Mouse (Mus musculus): ENCODE data around the gene Tlx2. TPM values are rescaled to one million over a fixed set of nuclear protein-coding genes. Genes with fewer than 3 reads are reported as not detected.

The Tlx2 gene
- total RNA-seq, 2 experiments from 2014 or later = 7.5 to 8.9 TPM

GRCm38 (mm10) chr6:83092416-83093127 lies 22.5 kb upstream of the Tlx2 start:
- DNase-seq = peak; percentile 59 to 75

GRCm38 (mm10) chr6:83087926-83088260 lies 17.8 kb upstream of the Tlx2 start:
- DNase-seq = no peak

GRCm38 (mm10) chr6:83087205-83087925 lies 17.3 kb upstream of the Tlx2 start:
- peak; percentile 73 to 78 for DNase-seq

GRCm38 (mm10) chr6:83086121-83087035 lies 16.3 kb upstream of the Tlx2 start, which contains the start of gene Lbx2:
Lbx2 (plus strand) TSS chr6:83086367.
- peak; percentile 57 to 66 for DNase-seq

GRCm38 (mm10) chr6:83084477-83084876 lies 14.4 kb upstream of the Tlx2 start:
- no peak for DNase-seq

GRCm38 (mm10) chr6:83083497-83083896 lies 13.4 kb upstream of the Tlx2 start:
- no peak for DNase-seq

- DNase-seq = no peak
These were observed 10.1 kb upstream of the Tlx2 start for GRCm38 (mm10) chr6:83080210-83080609.

GRCm38 (mm10) chr6:83078324-83078858 lies 8.3 kb upstream of the Tlx2 start:
- peak; percentile 98 to 99 for DNase-seq

GRCm38 (mm10) chr6:83077630-83078323 lies 7.7 kb upstream of the Tlx2 start, which contains the start of gene Pcgf1:
Pcgf1 (plus strand) TSS chr6:83077869.
- DNase-seq = peak; percentile 55 to 65

- peak in 1 of 2 experiments; percentile 37 for DNase-seq
These were observed 4.9 kb upstream of the Tlx2 start for GRCm38 (mm10) chr6:83074979-83075378.

GRCm38 (mm10) chr6:83071220-83071619 lies 1.1 kb upstream of the Tlx2 start:
- DNase-seq = peak; percentile 37 to 48

GRCm38 (mm10) chr6:83070311-83071219 lies 472 bp upstream of the Tlx2 start:
- DNase-seq = peak; percentile 38 to 43

GRCm38 (mm10) chr6:83069488-83070246 lies 426 bp downstream of the Tlx2 start:
- DNase-seq = no peak

- peak in 1 of 2 experiments; percentile 23 for DNase-seq
These were observed 1.2 kb downstream of the Tlx2 start for GRCm38 (mm10) chr6:83068706-83069487.

- no peak for DNase-seq
These were observed 1.9 kb downstream of the Tlx2 start for GRCm38 (mm10) chr6:83068221-83068620.

GRCm38 (mm10) chr6:83066441-83066840 lies 3.7 kb downstream of the Tlx2 start:
- no peak for DNase-seq

- no peak for DNase-seq
These were observed 4.1 kb downstream of the Tlx2 start for GRCm38 (mm10) chr6:83065995-83066394.

- DNase-seq = no peak
These were observed 11.4 kb downstream of the Tlx2 start for GRCm38 (mm10) chr6:83058725-83059124.

GRCm38 (mm10) chr6:83057790-83058189 lies 12.3 kb downstream of the Tlx2 start, which contains the start of gene Dqx1:
Dqx1 (plus strand) TSS chr6:83057844.
- no peak for DNase-seq
